Mouse (Mus musculus) mouse embryonic stem cell (cell line): ENCODE measurements around the gene Mmp10.

ENCODE experiments used
- in situ Hi-C, 2 experiments: fragments of 300-500 bp; cut with MboI; formaldehyde crosslinking; loops; 1 replicate in 1 of 2; 3 replicates in 1 of 2; pipeline ENCODE4 v1.14.3; 2019 to 2020; ENCODE audit warnings: low sequenced_read_pairs in 2 of 2, low pct_unique_long_range_greater_than_20kb in 1 of 2, mixed read lengths in 1 of 2; ENCODE audit not compliant: unreplicated experiment in 1 of 2

Gene Mmp10

DNA sequence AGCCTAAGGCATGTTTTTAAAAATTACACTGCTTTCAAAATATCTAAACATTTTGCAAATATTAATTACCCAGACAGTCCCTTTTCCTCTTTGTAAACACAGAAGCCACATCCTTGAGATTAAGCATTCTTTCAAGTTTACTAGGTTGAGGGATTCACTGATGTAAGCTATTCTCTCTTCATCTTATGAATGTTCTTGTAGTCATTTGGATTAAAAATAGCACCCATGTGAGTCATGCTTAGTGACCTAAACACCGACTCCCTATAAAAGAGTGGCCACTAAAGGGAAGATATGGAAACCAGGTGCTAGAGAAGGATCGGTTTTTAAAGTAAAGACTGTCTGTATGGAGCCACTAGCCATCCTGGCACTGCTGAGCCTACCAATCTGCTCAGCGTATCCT is at the start of gene Mmp10:
Gene Mmp10 (plus strand): TSS at position 302 of the 400 bp plus-strand sequence.
- in situ Hi-C loops = no loop called here

DNA sequence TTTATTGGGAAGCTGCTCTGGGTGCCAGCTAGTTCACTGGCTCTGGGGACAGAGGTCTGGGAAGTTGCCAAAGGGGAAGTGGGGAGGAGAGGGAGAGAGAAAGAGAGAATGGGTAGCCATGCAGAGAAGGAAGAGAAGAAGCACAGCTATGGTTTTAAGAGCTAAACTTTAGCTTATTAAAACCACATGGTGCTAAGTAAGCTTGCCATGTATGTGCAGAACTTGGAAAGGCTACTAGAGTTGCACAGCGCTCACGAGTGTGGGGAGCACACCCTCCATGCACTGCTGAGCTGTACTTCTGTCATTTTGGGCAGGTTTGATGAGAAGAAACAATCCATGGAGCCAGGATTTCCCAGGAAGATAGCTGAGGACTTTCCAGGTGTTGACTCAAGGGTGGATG is 48.9 kb upstream of the Mmp10 start:
- in situ Hi-C loops = no loop called here

DNA sequence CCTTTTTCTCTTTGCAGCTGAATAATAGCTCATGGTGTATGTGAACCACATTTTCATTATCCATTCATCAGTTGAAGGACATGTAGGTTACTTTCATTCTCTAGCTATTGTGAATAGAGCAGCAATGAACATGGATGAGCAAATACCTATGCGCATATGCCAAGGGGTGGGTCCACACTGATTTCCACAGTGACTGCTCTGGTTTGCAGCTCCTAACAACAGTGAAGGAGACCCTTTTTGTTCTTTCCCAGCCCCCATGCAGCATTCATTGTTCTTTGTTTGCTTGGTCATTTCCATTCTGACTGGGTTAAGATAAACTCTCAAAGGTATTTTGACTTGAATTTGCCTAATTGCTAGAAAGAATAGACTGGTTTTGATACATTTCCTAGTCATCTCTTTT is 31.9 kb upstream of the Mmp10 start:
- in situ Hi-C loops = no loop called here

DNA sequence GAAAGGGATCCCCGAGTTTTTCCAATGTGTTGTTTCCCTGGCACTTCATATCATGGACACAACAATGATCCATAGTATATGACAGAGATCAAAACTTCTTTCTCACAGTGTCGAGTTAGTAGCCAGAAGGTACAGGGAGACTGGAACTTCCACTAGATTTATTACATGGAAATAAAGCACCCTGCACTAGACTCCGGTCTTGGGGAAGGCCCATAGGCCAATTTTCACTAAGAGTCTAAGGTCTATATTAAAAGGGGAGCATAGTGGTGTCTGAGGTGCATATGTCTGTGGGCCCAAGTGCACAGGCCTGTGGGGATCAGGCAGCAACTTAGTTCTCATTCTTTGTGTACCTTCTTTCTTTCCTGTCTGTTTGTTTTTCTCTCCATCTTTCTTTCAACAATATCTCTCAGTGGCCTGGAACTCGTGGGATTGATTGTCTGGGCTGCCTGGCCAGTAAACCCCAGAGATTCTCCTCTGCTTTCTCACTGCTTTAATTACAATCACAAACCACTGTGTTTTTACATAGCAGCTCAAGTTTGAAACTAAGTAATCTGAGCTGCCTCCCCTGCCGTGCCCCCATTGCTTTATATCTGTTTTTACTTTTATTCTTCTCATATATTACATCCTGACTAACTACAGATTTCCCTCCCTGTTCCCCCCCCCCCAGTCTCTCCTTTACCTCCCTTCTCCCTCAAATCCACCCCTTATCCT is 18.3 kb upstream of the Mmp10 start:
- in situ Hi-C loops = no loop called here

DNA sequence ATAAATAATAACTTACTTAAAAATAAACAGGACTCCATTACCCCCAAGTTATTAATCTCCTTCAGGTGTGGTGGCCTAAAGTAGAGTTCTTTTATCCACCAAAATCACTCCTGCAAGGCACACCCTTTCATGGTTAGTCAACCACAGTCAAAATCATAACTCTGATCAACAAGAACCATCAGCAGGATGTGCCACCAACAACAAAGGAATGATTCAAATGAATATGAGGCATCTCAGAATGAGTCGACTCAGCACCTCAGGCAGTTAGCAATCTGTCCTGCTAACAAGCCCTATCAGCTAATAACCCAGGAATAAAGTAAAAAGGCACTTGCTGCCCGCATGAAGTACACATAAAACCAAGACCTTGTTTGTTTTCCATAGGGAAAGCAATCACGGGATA is 1.0 kb upstream of the Mmp10 start:
- in situ Hi-C loops = no loop called here

DNA sequence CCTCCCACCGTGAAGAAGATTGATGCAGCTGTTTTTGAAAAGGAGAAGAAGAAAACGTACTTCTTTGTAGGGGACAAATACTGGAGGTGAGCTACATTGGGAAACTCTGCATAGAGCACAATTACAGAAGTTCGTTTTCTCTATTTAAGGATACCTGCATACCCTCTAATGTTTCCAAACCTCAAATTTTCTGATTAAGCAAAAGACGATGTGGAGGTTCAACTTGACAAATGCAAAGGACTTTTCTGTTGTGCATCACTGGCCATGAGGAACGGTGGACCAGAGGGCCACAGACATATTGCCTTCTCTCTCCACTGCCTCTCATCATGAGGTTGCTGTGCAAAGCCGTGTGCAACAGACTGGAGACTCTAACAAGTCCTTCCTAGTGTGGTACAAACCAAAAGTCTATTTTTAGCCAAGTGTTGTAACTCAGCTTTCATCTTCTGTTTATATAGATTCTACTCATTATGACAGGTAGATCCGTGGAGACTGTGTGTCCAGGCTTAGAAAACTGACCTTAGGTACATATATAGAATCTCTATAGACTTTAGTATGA is 5.2 kb downstream of the Mmp10 start:
- in situ Hi-C loops = no loop called here

DNA sequence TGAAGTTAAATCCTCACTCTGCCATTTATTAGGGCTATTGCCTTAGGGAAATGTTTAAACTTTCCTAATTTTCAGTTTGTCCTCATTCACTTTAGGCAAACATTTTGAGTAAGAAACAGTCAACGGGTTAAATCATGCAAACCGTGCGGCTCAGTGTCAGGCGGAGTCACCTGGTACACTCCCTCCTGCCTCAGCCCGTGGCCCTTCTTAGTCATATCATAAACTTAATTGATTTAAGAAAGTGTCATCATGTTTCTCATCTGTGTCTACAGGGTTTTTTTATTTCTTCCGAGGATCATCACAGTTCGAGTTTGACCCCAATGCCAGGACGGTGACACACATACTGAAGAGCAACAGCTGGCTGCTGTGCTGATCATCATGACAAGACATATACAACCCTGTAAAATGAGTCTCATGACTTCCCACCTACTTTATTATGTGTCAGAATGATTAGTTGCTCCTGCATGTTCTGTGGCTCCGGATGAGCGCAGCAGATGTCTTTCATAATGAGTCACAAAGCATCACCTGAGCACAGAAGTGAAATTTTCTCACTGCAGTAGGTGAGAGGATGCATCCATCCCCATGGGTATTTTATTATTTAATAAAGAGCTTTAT is 7.6 kb downstream of the Mmp10 start:
- in situ Hi-C loops = no loop called here

DNA sequence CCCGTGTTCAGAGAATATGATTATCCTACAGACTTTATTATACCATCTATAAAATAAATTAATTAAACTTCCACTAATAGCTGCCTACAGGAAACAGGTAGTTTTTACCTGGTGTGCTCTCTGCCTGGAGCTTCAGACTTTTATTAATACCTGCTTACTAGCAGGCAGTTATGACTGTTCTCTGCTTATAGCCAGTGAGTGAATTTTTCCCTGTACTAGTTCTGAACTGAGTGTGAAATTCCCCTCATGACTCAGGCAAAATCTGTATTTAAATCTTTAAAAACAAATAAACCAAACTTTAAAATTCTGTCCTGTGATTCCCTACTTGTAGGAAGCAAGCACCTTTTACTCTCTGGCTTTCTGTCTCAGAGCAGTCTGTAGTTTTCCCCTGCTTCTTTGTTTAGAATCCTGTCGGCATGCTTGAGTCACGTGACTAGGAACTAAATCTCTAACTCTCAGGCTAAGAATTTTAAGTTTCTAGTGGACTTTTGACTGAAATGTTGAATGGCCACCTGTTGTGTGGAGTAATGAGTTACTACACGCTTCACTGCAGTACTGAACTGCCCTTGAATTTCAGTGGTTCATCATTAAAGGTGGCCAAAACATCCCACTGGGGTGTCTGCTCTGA is 15.9 kb downstream of the Mmp10 start:
- in situ Hi-C loops = no loop called here

DNA sequence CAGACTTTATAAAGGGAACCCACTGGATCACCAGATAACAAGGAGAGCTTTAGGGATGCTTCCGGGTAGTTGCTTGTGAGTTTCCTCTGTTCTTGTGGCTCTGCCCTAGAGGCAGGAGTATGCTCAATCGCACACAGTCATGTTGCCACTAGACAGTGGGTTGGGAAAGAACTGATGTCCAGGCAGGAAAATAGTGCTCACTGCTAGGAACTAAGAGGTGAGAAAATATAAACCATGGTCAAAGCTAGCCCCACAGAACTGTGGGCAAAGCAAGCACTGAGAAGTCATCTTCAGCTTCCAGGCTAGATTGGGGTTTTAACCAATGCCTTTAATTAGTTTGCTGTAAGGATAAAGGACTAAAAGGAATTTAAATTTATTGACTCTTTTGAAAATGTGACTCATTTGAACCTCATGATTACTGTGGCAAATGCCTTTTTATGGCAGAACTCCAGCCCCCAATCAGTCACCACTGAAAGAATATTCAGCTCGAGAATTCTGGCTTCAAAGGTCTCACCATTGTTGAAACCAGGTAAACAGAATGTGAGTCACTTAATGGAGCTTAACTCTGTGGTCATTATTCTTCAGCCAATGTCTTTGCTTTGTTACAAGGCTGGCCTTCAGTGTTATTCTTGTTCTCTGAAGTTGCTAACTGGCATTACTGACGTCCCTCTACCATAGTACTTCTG is 24.2 kb downstream of the Mmp10 start:
- in situ Hi-C loops = no loop called here

DNA sequence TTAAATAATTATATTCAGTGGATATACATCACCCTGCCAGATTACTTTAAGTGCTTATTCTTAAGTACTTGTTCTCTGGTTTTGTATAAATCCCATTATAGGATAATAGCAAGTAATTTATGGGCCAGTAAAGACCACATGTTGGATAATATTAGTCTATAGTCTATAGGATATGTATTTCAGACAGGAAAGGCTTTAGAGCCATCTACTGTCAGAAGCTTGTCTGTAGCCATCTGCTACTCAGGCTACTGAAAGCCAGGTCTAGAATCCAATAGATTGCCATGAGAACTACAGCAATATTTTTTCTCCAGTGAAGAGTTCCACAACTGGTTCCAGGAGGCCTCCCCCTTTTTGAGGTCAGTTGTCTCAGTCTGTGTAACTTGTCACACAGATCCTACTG is 40.6 kb downstream of the Mmp10 start:
- in situ Hi-C loops = no loop called here

DNA sequence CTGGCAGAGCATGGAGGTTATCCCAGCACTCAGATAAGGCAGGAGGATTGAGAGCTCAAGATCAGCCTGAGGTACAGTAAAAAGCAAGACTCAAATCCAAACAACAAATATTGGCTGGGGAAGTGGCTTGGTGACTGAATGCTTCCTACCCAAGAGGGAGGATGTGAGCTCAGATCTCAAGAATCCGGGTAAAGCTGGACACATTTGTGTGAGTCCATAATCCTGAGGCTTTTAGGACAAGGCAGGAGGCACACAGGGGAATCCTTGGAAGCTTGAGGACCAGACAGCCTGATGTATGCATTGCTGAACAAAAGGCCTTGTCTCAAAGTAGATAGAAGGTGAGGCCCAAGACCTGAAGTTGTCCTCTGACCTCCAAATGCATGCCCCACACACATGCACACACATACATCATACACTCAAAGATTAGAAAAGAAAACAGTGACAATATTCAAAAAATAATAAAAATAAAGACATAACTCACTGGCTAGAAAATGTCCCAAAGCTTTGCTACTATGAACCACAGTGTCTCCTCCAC is 42.8 kb downstream of the Mmp10 start:
- in situ Hi-C loops = no loop called here

DNA sequence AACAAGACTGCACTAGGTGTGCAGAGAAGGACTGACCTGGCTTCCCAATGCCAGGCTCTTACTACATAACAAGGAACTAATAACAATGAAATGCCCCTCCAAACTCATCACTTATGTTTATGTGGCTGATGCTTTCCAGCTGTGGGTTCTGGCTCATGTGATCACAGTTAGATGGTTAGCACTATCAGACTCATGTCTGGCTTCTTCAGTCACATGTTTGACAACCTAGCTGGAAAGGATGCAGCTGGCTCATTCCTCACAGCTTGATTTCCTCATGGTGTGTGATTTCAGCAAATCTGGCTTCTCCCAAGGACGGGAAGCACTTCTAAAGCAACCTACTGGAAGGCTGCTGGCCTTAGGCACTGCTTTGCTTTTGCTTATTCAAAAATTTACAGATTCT is 43.3 kb downstream of the Mmp10 start:
- in situ Hi-C loops = no loop called here

DNA sequence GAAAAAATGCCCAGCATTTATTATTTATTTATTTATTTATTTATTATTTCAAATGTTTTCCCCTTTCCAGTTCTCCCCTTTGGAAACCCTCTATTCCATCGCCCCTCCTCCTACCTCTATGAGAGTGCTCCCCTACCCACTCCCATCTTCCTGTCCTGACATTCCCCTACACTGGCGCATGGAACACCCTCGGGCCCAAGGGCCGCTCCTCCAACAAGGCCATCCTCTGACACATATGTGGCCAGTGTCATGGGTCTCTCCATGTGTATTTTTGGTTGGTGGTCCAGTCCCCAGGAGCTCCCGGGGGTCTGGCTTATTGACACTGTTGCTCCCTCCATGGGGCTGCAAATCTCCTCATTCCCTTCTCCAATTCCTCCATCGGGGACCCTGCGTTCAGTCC is 43.8 kb downstream of the Mmp10 start:
- in situ Hi-C loops = no loop called here

DNA sequence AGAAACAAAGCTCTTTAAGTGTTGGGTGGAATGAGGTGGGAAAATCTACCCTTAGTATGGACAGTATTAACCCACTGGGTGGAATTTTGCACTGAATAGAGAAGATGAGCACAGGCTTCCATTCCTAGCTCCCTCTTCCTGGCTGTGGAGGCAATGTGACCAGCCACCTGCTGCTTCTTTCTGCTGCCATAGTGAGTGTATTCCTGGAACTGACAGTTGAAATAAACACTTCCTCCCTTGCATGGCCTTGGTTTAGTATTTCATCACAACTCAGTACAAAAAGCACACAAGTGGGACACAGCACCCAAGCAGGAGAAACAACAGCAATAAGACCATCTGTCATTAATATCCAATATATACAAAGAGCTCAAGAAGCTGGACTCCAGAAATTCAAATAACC is 49.8 kb downstream of the Mmp10 start:
- in situ Hi-C loops = no loop called here

DNA sequence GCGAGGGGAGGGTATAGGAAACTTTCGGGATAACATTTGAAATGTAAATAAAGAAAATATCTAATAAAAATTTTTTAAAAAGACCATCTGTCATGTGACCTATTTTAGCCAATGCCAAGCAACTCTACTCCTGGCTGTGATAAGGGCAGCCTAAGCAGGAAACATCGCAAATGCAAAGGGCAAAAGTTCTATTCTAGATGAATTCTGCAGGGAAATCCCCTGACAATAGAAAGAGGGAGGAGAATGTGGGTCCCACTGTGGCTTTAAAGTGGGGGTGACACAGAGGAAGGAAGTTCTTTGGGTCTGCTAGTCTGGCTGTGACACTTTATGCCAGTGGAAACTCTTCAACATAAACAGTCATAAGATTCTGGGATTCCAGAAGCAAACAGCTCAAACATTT is 51.4 kb downstream of the Mmp10 start:
- in situ Hi-C loops = no loop called here

DNA sequence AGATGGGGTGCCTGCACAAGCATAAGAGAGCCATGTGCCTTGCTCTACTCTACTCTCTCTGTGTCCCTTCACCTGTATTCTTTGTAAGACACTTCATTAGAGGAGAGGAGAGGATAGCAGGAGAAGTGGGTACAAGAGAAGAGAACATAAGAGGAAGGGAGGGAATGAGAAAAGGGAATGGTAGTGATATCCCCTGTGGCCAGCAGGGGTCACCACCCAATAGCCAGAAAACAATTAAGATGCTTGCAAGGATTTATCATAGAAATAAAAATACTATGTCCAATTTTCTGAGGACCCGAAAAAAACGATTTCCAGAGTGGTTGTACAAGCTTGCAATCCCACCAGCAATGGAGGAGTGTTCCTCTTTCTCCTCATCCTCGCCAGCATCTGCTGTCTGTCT is 52.2 kb downstream of the Mmp10 start:
- in situ Hi-C loops = no loop called here

DNA sequence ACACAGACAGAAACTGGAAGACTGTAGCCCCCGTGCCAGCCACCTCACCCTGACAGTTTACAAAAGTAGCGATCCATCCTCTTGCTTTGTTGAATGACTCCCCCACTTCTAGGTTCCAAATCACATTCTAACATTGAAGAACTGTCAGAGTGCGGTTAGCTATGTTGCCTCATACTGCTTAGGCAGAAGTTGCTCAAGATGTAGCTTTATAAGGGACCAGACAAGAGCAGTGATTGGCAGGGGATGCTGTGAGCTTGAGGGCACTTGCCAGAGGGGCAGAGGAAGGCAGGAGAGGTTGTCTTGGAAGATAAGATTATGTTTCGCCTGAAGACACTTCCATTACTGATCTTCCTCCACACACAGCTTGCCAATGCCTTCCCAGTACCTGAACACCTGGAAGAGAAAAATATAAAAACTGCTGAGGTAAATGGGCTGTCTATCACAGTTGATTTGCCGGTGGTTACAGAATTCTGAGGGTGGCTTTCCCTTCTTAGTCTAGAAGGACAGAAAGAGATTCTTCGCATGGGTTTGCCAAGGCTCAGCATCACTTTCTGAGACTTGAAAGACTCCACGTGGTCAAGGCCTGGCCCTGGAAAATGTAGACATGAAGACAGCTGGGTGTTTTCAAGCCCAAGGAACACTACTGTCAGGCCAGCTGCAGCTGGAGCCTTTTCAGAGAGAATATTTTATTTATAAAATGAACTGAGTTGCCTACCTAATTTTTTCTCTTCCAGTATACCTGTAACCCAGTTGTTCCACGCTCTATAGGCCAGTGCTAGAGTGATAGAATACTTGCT is 56.3 kb downstream of the Mmp10 start, which contains the start of gene Mmp8:
Gene Mmp8 (plus strand): TSS at position 236 of the 797 bp plus-strand sequence.
- in situ Hi-C loops = no loop called here
